Mouse (Mus musculus) heart, postnatal 0 days (tissue): ENCODE measurements at regions not wholly inside any gene's neighbourhood (a gene's known extent, or its start where the extent isn't known, plus 50 kb on each side); places are given as distances from the start of the nearest gene placed in this dataset.

Experiments used
- CTCF ChIP-seq: IDR thresholded peaks from 2 replicates; pipeline ENCODE4 v1.5.1; 2016; ENCODE audit warnings: antibody characterized with exemption, control low read depth, low read depth
- EP300 ChIP-seq: IDR thresholded peaks from 2 replicates; pipeline ENCODE4 v1.6.1; 2016; ENCODE audit warnings: antibody characterized with exemption, low read depth

DNA sequence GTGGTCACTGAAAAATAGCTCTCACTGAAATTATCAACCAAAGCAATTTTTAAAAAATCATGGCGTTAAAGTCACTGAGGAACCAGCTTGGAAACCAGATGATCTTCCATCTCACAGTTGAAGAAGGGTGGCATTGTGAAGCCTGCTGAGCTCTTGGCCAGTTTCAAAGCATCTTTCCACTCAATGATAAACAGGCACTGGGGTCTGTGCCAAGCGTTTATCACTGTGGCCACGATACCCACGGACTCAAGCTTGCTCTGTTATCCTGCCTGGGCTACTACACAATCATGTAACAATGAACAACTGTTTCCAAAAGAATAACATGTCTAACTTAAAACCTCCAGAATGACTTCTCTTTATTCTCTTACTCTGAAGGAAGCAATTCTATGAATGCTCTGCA, 345.2 kb upstream of the Noct start:
- TF ChIP-seq CTCF (no peak), EP300 (no peak)
